Mouse (Mus musculus) forebrain, postnatal 0 days (tissue): ENCODE data around the gene Ccdc191. TPM values are rescaled to one million over a fixed set of nuclear protein-coding genes. Genes with fewer than 3 reads are reported as not detected.

Experiments used
- ATAC-seq: fragments of 200-750 bp; cut with Nextera tagmentation; 2 replicates; pipeline ENCODE4 v1.8.0; 2017; ENCODE audit warnings: mild to moderate bottlenecking, moderate library complexity
- DNase-seq: peaks from one replicate; pipeline ENCODE4 v3.0.0-alpha.2; 2015
- H3K27ac ChIP-seq: fragments of 300-500 bp; sonication (generic); 2 replicates; pipeline ENCODE4 v1.5.1; 2014; ENCODE audit warnings: low read depth, mild to moderate bottlenecking, antibody characterized with exemption, low read length, moderate library complexity, mixed read lengths
- H3K27me3 ChIP-seq: fragments of 300-500 bp; sonication (generic); 2 replicates; pipeline ENCODE4 v1.6.1; 2014; ENCODE audit warnings: mild to moderate bottlenecking, low read length, mixed read lengths; ENCODE audit not compliant: insufficient read depth
- H3K36me3 ChIP-seq: fragments of 300-500 bp; sonication (generic); 2 replicates; pipeline ENCODE4 v1.6.1; 2014; ENCODE audit warnings: mild to moderate bottlenecking, moderate library complexity; ENCODE audit not compliant: insufficient read depth
- H3K4me1 ChIP-seq: fragments of 300-500 bp; sonication (generic); 2 replicates; pipeline ENCODE4 v1.6.1; 2014; ENCODE audit warnings: antibody characterized with exemption; ENCODE audit not compliant: insufficient read depth
- H3K4me2 ChIP-seq: fragments of 300-500 bp; sonication (generic); 2 replicates; pipeline ENCODE4 v1.6.1; 2014; ENCODE audit warnings: low read depth, mild to moderate bottlenecking, moderate library complexity
- H3K4me3 ChIP-seq: fragments of 300-500 bp; sonication (generic); 2 replicates; pipeline ENCODE4 v1.5.1; 2014; ENCODE audit warnings: low read depth, low read length, mixed read lengths
- H3K9ac ChIP-seq: fragments of 300-500 bp; sonication (generic); 2 replicates; pipeline ENCODE4 v1.6.1; 2014; ENCODE audit warnings: mild to moderate bottlenecking
- H3K9me3 ChIP-seq: fragments of 300-500 bp; sonication (generic); 2 replicates; pipeline ENCODE4 v1.6.1; 2016; ENCODE audit warnings: low read length
- CTCF ChIP-seq: sonication (generic); IDR thresholded peaks from 2 replicates; pipeline ENCODE4 v1.5.1; 2016; ENCODE audit warnings: antibody characterized with exemption, control low read depth, low read depth
- WGBS: fragments of 180-500 bp; shearing (Covaris S2); extraction: QIAGEN DNeasy Blood & Tissue Kit; methylation state at CpG from one replicate; pipeline ENCODE4 v1.1.7; 2014; 5-methylcytosine and 5-hydroxymethylcytosine counted together
- polyA plus RNA-seq: library from polyadenylated mRNA; unstranded; fragments of >200 nt; fragmentation: Nextera tagmentation; extraction: Ambion mirVana; gene quantifications from 2 replicates; pipeline ENCODE4 v1.2.1, GENCODE M21; 2015
- total RNA-seq: library from RNA; depleted of rRNA; stranded (reverse); fragments of >200 nt; gene quantifications from 2 replicates; pipeline ENCODE4 v1.2.3, GENCODE M21; 2014; rRNA removed

The Ccdc191 gene
- total RNA-seq: 1.6 and 7.9 TPM in 2 replicates
- 3.9 and 6.1 TPM in 2 replicates for polyA plus RNA-seq

GRCm38 (mm10) chr16:43889208-43890004 is at the start of gene Ccdc191:
Gene Ccdc191, plus strand, starts transcription at chr16:43889800.
- H3K27ac ChIP-seq: peak within 1 kb of the TSS; percentile 78
- no peaks in the 10 kb centered on the region for H3K27me3 ChIP-seq
- no peaks in the 10 kb centered on the region for H3K36me3 ChIP-seq
- peak within 1 kb of the TSS; percentile 68 for H3K9ac ChIP-seq
- DNase-seq: peak; percentile 100
- H3K4me2 ChIP-seq: peak within 1 kb of the TSS; percentile 61
- TF ChIP-seq CTCF: no peak
- peaks cover 10% of the 10 kb centered on the region for H3K4me1 ChIP-seq
- H3K4me3 ChIP-seq: peak within 1 kb of the TSS; percentile 61
- peak; percentile 99 for ATAC-seq
- 2% methylated on average over 33 of the region's 33 CpGs for WGBS
- H3K9me3 ChIP-seq: no peaks in the 10 kb centered on the region

- ATAC-seq (no peak), DNase-seq (no peak)
- no peaks in the 10 kb centered on the region for H3K36me3 ChIP-seq
- H3K4me3 ChIP-seq: no peak overlapping the region
- no peak overlapping the region for H3K9ac ChIP-seq
- H3K27me3 ChIP-seq: no peaks in the 10 kb centered on the region
- H3K4me1 ChIP-seq: no peaks in the 10 kb centered on the region
- TF ChIP-seq CTCF: no peak
- H3K27ac ChIP-seq: no peak overlapping the region
- WGBS: 97% methylated on average over 1 of the region's 1 CpGs
- no peaks in the 10 kb centered on the region for H3K9me3 ChIP-seq
- no peak overlapping the region for H3K4me2 ChIP-seq
These were observed 48.4 kb upstream of the Ccdc191 start for GRCm38 (mm10) chr16:43841236-43841635.

DNA sequence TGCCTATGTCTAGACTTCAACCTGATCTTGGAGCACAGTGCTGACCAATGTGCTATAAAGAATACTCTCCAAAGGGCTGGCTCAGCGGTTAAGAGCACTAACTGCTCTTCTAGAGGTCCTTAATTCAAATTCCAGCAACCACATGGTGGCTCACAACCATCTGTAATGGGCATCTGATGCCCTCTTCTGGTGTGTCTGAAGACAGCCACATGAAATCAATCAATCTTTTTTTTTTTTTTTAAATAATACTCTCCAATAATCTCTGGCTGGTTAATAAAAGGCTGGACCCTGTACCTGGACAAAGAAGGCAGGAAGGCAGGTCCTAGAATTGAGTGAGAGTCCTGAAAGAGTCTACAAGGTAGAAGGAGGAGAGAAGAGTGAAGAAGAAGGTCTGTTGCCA is 39.8 kb upstream of the Ccdc191 start:
- Histone ChIP-seq H3K27ac (no peak overlapping the region), H3K9ac (no peak overlapping the region), H3K4me1 (no peaks in the 10 kb centered on the region), H3K36me3 (no peaks in the 10 kb centered on the region), H3K4me3 (no peak overlapping the region), H3K4me2 (no peak overlapping the region), H3K9me3 (no peaks in the 10 kb centered on the region), H3K27me3 (no peaks in the 10 kb centered on the region)
- 74% methylated on average over 1 of the region's 1 CpGs for WGBS
- no peak for DNase-seq
- ATAC-seq: no peak
- no peak for TF ChIP-seq CTCF

DNA sequence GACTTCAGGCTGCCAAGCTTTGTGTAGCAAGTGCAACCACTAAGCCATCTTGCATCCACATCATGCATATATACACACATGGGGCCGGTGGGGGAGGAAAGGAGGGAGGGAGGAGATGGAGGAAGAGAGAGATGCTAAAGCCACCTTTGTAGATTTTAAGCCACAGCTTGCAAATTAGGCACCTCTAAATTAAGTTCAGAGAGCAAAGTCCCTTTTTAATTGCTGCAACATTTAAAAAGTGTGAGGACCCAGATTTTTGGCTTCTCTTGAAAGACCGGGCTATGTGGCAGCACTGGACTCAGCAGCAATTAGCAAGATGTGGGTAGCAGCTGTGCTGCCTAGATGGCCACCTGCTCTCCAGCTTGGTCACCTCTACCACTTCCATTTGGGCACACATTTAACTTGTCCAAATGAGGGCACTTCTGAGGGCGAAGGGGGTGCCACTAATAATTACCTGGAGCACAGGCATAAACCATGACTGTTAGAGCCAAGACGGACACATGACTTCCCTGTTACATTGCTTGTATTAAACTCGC is 30.6 kb upstream of the Ccdc191 start:
- H3K4me1 ChIP-seq: no peaks in the 10 kb centered on the region
- no peak for TF ChIP-seq CTCF
- WGBS: 67% methylated on average over 5 of the region's 5 CpGs
- no peak overlapping the region for H3K4me3 ChIP-seq
- H3K27ac ChIP-seq: no peak overlapping the region
- peaks cover 18% of the 10 kb centered on the region for H3K36me3 ChIP-seq
- H3K4me2 ChIP-seq: no peak overlapping the region
- H3K9ac ChIP-seq: no peak overlapping the region
- H3K9me3 ChIP-seq: no peaks in the 10 kb centered on the region
- H3K27me3 ChIP-seq: no peaks in the 10 kb centered on the region
- peak; percentile 15 for DNase-seq
- 0 out of 2 replicates have a peak, but pooled peaks have one; percentile 40 for ATAC-seq

- H3K4me3 ChIP-seq: no peak overlapping the region
- H3K9me3 ChIP-seq: no peaks in the 10 kb centered on the region
- H3K4me1 ChIP-seq: no peaks in the 10 kb centered on the region
- no peak for TF ChIP-seq CTCF
- H3K9ac ChIP-seq: no peak overlapping the region
- WGBS: 78% methylated on average over 6 of the region's 6 CpGs
- H3K36me3 ChIP-seq: peaks cover 23% of the 10 kb centered on the region
- H3K4me2 ChIP-seq: no peak overlapping the region
- ATAC-seq (no peak), DNase-seq (no peak)
- H3K27me3 ChIP-seq: no peaks in the 10 kb centered on the region
- no peak overlapping the region for H3K27ac ChIP-seq
These were observed 29.0 kb upstream of the Ccdc191 start for GRCm38 (mm10) chr16:43860624-43861023.

GRCm38 (mm10) chr16:43869805-43870204 is 19.8 kb upstream of the Ccdc191 start:
- H3K4me3 ChIP-seq: no peak overlapping the region
- H3K4me2 ChIP-seq: no peak overlapping the region
- no peaks in the 10 kb centered on the region for H3K4me1 ChIP-seq
- no peak overlapping the region for H3K27ac ChIP-seq
- no peak for TF ChIP-seq CTCF
- no peaks in the 10 kb centered on the region for H3K27me3 ChIP-seq
- peaks cover 14% of the 10 kb centered on the region for H3K36me3 ChIP-seq
- H3K9me3 ChIP-seq: no peaks in the 10 kb centered on the region
- H3K9ac ChIP-seq: no peak overlapping the region
- no peak for DNase-seq
- ATAC-seq: no peak

- Histone ChIP-seq H3K27ac (no peak overlapping the region), H3K9me3 (no peaks in the 10 kb centered on the region), H3K9ac (no peak overlapping the region), H3K27me3 (no peaks in the 10 kb centered on the region), H3K4me2 (no peak overlapping the region), H3K36me3 (peaks cover 30% of the 10 kb centered on the region), H3K4me3 (no peak overlapping the region), H3K4me1 (no peaks in the 10 kb centered on the region)
- no peak for TF ChIP-seq CTCF
- ATAC-seq: no peak
- WGBS: 90% methylated on average over 7 of the region's 7 CpGs
- DNase-seq: no peak
These were observed 18.2 kb upstream of the Ccdc191 start for GRCm38 (mm10) chr16:43871419-43871818.
